Mouse (Mus musculus) liver, adult 2 months (tissue): Measurements from ENCODE around the gene Gorasp2. TPM values are rescaled to one million over a fixed set of nuclear protein-coding genes. Genes with fewer than 3 reads are reported as not detected.

ENCODE experiments used
- DNase-seq: peaks from one replicate; pipeline ENCODE4 v3.0.0-alpha.2; 2011; ENCODE audit warnings: low read depth, low spot score; ENCODE audit errors: extremely low read depth
- H3K27ac ChIP-seq: fragments of 200-500 bp; replicated peaks from 2 replicates; pipeline ENCODE4 v1.5.1; 2012; ENCODE audit warnings: low read depth, mild to moderate bottlenecking, control low read depth, inconsistent platforms, low read length; ENCODE audit not compliant: insufficient read depth
- H3K27me3 ChIP-seq: fragments of 200-500 bp; 2 replicates; pipeline ENCODE4 v1.6.1; 2012; ENCODE audit warnings: mild to moderate bottlenecking, moderate library complexity, low read length, inconsistent platforms; ENCODE audit not compliant: control insufficient read depth, insufficient read depth
- H3K36me3 ChIP-seq: fragments of 200-500 bp; 2 replicates; pipeline ENCODE4 v1.6.1; 2012; ENCODE audit warnings: low read length, inconsistent platforms; ENCODE audit not compliant: control insufficient read depth, insufficient read depth
- H3K4me1 ChIP-seq: fragments of 200-500 bp; 2 replicates; pipeline ENCODE4 v1.6.1; 2011; ENCODE audit warnings: low read length; ENCODE audit not compliant: control insufficient read depth, insufficient read depth
- H3K4me3 ChIP-seq: fragments of 200-500 bp; 2 replicates; pipeline ENCODE4 v1.5.1; 2011; ENCODE audit warnings: low read depth, mild to moderate bottlenecking, control low read depth, low read length, moderate library complexity; ENCODE audit not compliant: insufficient read depth
- H3K79me2 ChIP-seq: fragments of 200-500 bp; 2 replicates; pipeline ENCODE4 v1.6.1; 2012; ENCODE audit warnings: inconsistent platforms, mild to moderate bottlenecking, low read length, moderate library complexity; ENCODE audit not compliant: control insufficient read depth, insufficient read depth
- H3K9ac ChIP-seq: fragments of 200-500 bp; 2 replicates; pipeline ENCODE4 v1.6.1; 2012; ENCODE audit warnings: low read depth, mild to moderate bottlenecking, control low read depth, inconsistent platforms, low read length
- CTCF ChIP-seq: fragments of 200-500 bp; IDR thresholded peaks from 2 replicates; pipeline ENCODE4 v1.5.1; 2011; ENCODE audit warnings: low read depth, low read length, control low read depth
- POLR2A ChIP-seq: fragments of 200-500 bp; IDR thresholded peaks from 2 replicates; pipeline ENCODE4 v1.6.1; 2011; ENCODE audit warnings: low read length, control low read depth; ENCODE audit not compliant: insufficient read depth; ENCODE audit errors: extremely low read depth
- WGBS: fragments of 180-500 bp; shearing (Covaris S2); methylation state at CpG from one replicate; pipeline ENCODE4 v1.1.7; 2018; 5-methylcytosine and 5-hydroxymethylcytosine counted together
- polyA plus RNA-seq: library from polyadenylated mRNA; depleted of rRNA; stranded (reverse); fragments of >200 nt; gene quantifications from 2 replicates; pipeline ENCODE4 v1.2.3, GENCODE M21; 2012
- total RNA-seq: library from RNA; depleted of rRNA; stranded (reverse); fragments of >200 nt; gene quantifications from 2 replicates; pipeline ENCODE4 v1.2.3, GENCODE M21; 2014

Gene Gorasp2
- total and polyA plus RNA-seq, 2 experiments, result 28.6 to 94.4 TPM

- Histone ChIP-seq H3K27ac (no peak overlapping the region), H3K4me3 (no peak overlapping the region), H3K9ac (no peak overlapping the region), H3K27me3 (no peaks in the 10 kb centered on the region), H3K36me3 (peaks cover 79% of the 10 kb centered on the region), H3K79me2 (no peaks in the 10 kb centered on the region), H3K4me1 (no peaks in the 10 kb centered on the region)
- no peak for DNase-seq
- TF ChIP-seq CTCF (no peak), POLR2A (no peak)
- WGBS, result 90% methylated on average over 2 of the region's 2 CpGs
Measured at GRCm38 (mm10) chr2:70682324-70682723, 20.9 kb downstream of the Gorasp2 start.

DNA sequence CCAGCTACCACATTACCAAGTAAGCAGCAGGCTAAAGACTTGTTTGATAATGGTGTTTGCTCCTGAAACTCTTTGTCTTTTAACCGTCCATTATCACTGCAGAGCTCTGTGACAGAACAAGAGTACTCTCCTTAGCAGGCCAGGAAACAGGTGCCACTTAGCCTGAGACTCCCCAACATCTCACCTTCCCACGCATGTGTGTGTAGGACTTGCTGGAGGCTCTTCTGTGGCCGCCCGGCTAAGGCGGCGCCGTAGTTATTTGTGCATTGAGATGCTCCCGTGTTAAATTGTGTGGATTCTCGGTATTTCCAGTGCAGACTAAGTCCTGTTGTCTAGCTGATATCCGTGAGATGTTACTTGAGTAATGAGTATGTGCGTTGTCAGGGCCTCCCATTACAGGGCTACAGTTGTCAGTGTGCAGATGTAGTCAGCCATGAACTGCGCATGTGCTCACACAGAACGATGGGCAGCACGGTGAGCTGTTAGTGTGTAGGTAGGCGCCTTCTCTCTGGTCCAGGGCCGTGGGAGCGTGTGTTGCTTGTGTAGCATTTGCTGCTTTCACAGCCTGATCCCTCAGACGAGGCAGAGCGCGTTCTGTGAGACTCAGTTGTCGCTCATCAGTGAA, 27.2 kb downstream of the Gorasp2 start:
- no peak overlapping the region for H3K9ac ChIP-seq
- no peak for TF ChIP-seq POLR2A
- TF ChIP-seq CTCF, result no peak
- peaks cover 70% of the 10 kb centered on the region for H3K36me3 ChIP-seq
- H3K27ac ChIP-seq, result no peak overlapping the region
- 95% methylated on average over 21 of the region's 21 CpGs for WGBS
- no peak overlapping the region for H3K4me3 ChIP-seq
- H3K27me3 ChIP-seq, result no peaks in the 10 kb centered on the region
- no peaks in the 10 kb centered on the region for H3K4me1 ChIP-seq
- DNase-seq, result no peak
- H3K79me2 ChIP-seq, result no peaks in the 10 kb centered on the region

GRCm38 (mm10) chr2:70690195-70690594, 28.8 kb downstream of the Gorasp2 start:
- 89% methylated on average over 11 of the region's 11 CpGs for WGBS
- no peaks in the 10 kb centered on the region for H3K4me1 ChIP-seq

GRCm38 (mm10) chr2:70695712-70696111, 34.3 kb downstream of the Gorasp2 start:
- H3K27me3 ChIP-seq, result no peaks in the 10 kb centered on the region
- H3K27ac ChIP-seq, result no peak overlapping the region
- H3K4me1 ChIP-seq, result no peaks in the 10 kb centered on the region
- 78% methylated on average over 10 of the region's 10 CpGs for WGBS
- TF ChIP-seq POLR2A (no peak), CTCF (no peak)
- no peaks in the 10 kb centered on the region for H3K79me2 ChIP-seq
- no peak for DNase-seq
- H3K9ac ChIP-seq, result no peak overlapping the region
- peaks cover 11% of the 10 kb centered on the region for H3K36me3 ChIP-seq
- H3K4me3 ChIP-seq, result no peak overlapping the region

More at GRCm38 (mm10) chr2:70690195-70690594, 28.8 kb downstream of the Gorasp2 start:
- H3K79me2 ChIP-seq, result no peaks in the 10 kb centered on the region
- peaks cover 57% of the 10 kb centered on the region for H3K36me3 ChIP-seq
- no peak overlapping the region for H3K27ac ChIP-seq
- no peak for DNase-seq
- no peaks in the 10 kb centered on the region for H3K27me3 ChIP-seq
- TF ChIP-seq CTCF, result no peak
- no peak for TF ChIP-seq POLR2A
- H3K9ac ChIP-seq, result no peak overlapping the region
- H3K4me3 ChIP-seq, result no peak overlapping the region

GRCm38 (mm10) chr2:70700851-70701250, 39.5 kb downstream of the Gorasp2 start:
- H3K9ac ChIP-seq, result no peak overlapping the region
- DNase-seq, result no peak
- no peaks in the 10 kb centered on the region for H3K79me2 ChIP-seq

GRCm38 (mm10) chr2:70701571-70701970, 40.2 kb downstream of the Gorasp2 start:
- no peak for TF ChIP-seq POLR2A
- WGBS, result 69% methylated on average over 9 of the region's 9 CpGs

More at GRCm38 (mm10) chr2:70700851-70701250, 39.5 kb downstream of the Gorasp2 start:
- H3K36me3 ChIP-seq, result no peaks in the 10 kb centered on the region
- WGBS, result 98% methylated on average over 3 of the region's 3 CpGs
- TF ChIP-seq POLR2A, result no peak
- TF ChIP-seq CTCF, result no peak
- H3K4me3 ChIP-seq, result no peak overlapping the region
- no peaks in the 10 kb centered on the region for H3K4me1 ChIP-seq
- no peak overlapping the region for H3K27ac ChIP-seq
- no peaks in the 10 kb centered on the region for H3K27me3 ChIP-seq

More at GRCm38 (mm10) chr2:70701571-70701970, 40.2 kb downstream of the Gorasp2 start:
- no peaks in the 10 kb centered on the region for H3K4me1 ChIP-seq
- H3K36me3 ChIP-seq, result no peaks in the 10 kb centered on the region
- no peak overlapping the region for H3K9ac ChIP-seq
- no peaks in the 10 kb centered on the region for H3K79me2 ChIP-seq
- H3K27ac ChIP-seq, result no peak overlapping the region
- no peak overlapping the region for H3K4me3 ChIP-seq
- no peak for DNase-seq
- no peaks in the 10 kb centered on the region for H3K27me3 ChIP-seq
